Mouse (Mus musculus) heart, postnatal 0 days (tissue): ENCODE results near the gene Shq1.

ENCODE experiments used
- CTCF ChIP-seq: IDR thresholded peaks from 2 replicates; pipeline ENCODE4 v1.5.1; 2016; ENCODE audit warnings: antibody characterized with exemption, control low read depth, low read depth
- EP300 ChIP-seq: IDR thresholded peaks from 2 replicates; pipeline ENCODE4 v1.6.1; 2016; ENCODE audit warnings: antibody characterized with exemption, low read depth

- TF ChIP-seq CTCF (peak; percentile 45), EP300 (no peak)
Measured at GRCm38 (mm10) chr6:100527972-100528371, 143.0 kb downstream of the Shq1 start.
